Mouse (Mus musculus) C2C12 (cell line): ENCODE results near the gene Banp. TPM values are rescaled to one million over a fixed set of nuclear protein-coding genes. Genes with fewer than 3 reads are reported as not detected.

Experiments used
- H3K27me3 ChIP-seq: one replicate; pipeline ENCODE4 v1.6.1; 2011; ENCODE audit not compliant: control insufficient read depth, insufficient read depth, insufficient read length
- H3K36me3 ChIP-seq: one replicate; pipeline ENCODE4 v1.6.1; 2011; ENCODE audit not compliant: control insufficient read depth, insufficient read depth
- H3K4me3 ChIP-seq: one replicate; pipeline ENCODE4 v1.5.1; 2011; ENCODE audit warnings: mild to moderate bottlenecking, control low read depth; ENCODE audit not compliant: poor library complexity, insufficient read depth, severe bottlenecking
- H3K79me2 ChIP-seq: one replicate; pipeline ENCODE4 v1.6.1; 2011; ENCODE audit not compliant: control insufficient read depth, insufficient read depth
- H3K79me3 ChIP-seq: one replicate; pipeline ENCODE4 v1.6.1; 2011; ENCODE audit warnings: low read depth, control low read depth
- H3ac ChIP-seq: one replicate; pipeline ENCODE3; 2011; ENCODE audit warnings: low read depth; ENCODE audit not compliant: control insufficient read depth, insufficient read length
- CEBPB ChIP-seq: IDR thresholded peaks from one replicate; pipeline ENCODE4 v1.6.1; 2011; ENCODE audit warnings: low read depth, mild to moderate bottlenecking, control low read depth, moderate library complexity
- CTCF ChIP-seq: IDR thresholded peaks from one replicate; pipeline ENCODE4 v1.5.1; 2011; ENCODE audit not compliant: control insufficient read depth, insufficient read depth, insufficient read length
- FOSL1 ChIP-seq: IDR thresholded peaks from one replicate; pipeline ENCODE4 v1.8.0; 2011; ENCODE audit warnings: mild to moderate bottlenecking, low read length; ENCODE audit not compliant: poor library complexity, insufficient read depth, severe bottlenecking
- MAX ChIP-seq: IDR thresholded peaks from one replicate; pipeline ENCODE4 v1.6.1; 2011; ENCODE audit warnings: mild to moderate bottlenecking, control low read depth
- MYOD1 ChIP-seq: IDR thresholded peaks from one replicate; pipeline ENCODE4 v1.6.1; 2011; ENCODE audit warnings: low read depth; ENCODE audit not compliant: control insufficient read depth, insufficient read length
- MYOG ChIP-seq: IDR thresholded peaks from one replicate; pipeline ENCODE4 v1.6.1; 2011; ENCODE audit not compliant: control insufficient read depth, insufficient read length; ENCODE audit errors: extremely low read depth
- USF1 ChIP-seq: IDR thresholded peaks from one replicate; pipeline ENCODE4 v1.6.1; 2011; ENCODE audit warnings: low read depth, mild to moderate bottlenecking, control low read depth, moderate library complexity
- polyA plus RNA-seq: library from polyadenylated mRNA; unstranded; fragments of >200 nt; fragmentation: generic; extraction: Trizol; gene quantifications from one replicate; pipeline ENCODE4 v1.2.1, GENCODE M21; 2012; ENCODE audit warnings: missing spikeins

Gene Banp
- polyA plus RNA-seq, 1 experiment: 25.9 TPM

- Histone ChIP-seq H3K79me2 (no peaks in the 10 kb centered on the region), H3ac (no peak overlapping the region), H3K4me3 (no peak overlapping the region), H3K27me3 (no peaks in the 10 kb centered on the region), H3K79me3 (no peaks in the 10 kb centered on the region), H3K36me3 (peaks cover 26% of the 10 kb centered on the region)
- TF ChIP-seq CTCF (no peak), CEBPB (no peak), MAX (no peak), FOSL1 (no peak), USF1 (no peak), MYOG (no peak), MYOD1 (no peak)
These were observed 56.1 kb downstream of the Banp start for GRCm38 (mm10) chr8:122005422-122006204.

DNA sequence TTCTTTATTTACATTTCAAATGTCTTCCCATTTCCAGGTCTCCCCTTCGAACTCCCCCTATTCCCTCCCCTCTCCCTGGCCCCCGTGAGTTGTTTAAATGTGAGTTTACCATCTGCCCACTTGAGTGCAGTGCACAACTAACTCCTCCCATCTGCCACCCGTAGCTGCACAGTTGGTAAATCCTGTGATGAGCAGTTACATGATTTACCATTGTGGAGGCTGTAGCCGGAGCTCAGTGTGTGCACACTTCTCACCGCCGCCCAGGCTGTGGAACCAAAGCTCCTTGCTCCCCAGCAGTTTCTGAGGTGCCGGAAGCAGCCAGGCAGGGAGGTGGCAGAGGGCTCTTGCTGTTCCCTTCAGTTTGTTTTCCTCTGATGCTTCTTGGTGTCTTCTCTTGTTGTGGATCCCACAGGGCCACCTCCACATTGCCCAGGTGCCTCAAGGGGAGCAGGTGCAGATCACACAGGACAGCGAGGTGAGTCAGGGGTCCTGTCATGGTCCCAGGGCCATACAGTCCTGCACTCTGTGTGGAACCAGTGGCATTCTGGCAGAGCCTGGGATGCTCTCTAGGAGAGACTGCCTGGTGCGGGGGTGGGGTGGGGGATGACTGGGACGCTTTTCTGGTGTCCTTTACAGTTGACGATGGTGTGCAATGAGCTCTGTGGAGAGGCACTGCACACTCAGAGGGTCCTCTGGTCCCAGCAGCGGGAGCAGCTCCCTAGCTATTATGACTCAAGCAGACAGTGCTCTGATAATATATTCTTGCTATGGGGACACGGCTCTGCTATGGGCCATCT is 57.3 kb downstream of the Banp start:
- Histone ChIP-seq H3K79me2 (no peaks in the 10 kb centered on the region), H3K27me3 (no peaks in the 10 kb centered on the region), H3K79me3 (no peaks in the 10 kb centered on the region), H3K4me3 (no peak overlapping the region), H3ac (no peak overlapping the region), H3K36me3 (peaks cover 26% of the 10 kb centered on the region)
- no peak for TF ChIP-seq CTCF

DNA sequence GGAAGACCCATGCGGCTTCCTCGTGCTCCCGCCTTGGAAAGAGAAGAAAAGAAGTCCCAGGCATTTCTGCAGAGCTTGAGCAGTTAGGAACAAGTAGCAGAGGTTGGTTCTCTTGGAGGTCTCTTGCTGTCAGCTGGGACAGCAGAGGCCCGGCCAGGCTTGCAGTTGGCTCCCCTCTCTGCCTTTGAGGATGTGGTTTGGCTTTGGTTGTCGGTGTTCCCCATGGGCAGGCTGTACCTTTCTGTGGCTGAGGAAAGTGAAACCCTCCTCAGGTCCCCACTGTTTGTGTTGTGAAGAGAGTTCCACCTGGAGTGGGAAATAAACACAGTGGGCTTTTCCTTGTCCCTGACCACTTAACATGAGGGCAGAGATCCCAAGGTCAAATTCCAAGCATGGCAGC is 58.8 kb downstream of the Banp start:
- H3K27me3 ChIP-seq: no peaks in the 10 kb centered on the region
- no peaks in the 10 kb centered on the region for H3K79me3 ChIP-seq
- H3ac ChIP-seq: no peak overlapping the region
- peaks cover 20% of the 10 kb centered on the region for H3K36me3 ChIP-seq
- H3K4me3 ChIP-seq: no peak overlapping the region
- no peaks in the 10 kb centered on the region for H3K79me2 ChIP-seq
- TF ChIP-seq MYOG: no peak
- no peak for TF ChIP-seq CTCF
- TF ChIP-seq FOSL1: no peak
- no peak for TF ChIP-seq USF1
- TF ChIP-seq MYOD1: no peak
- TF ChIP-seq CEBPB: no peak
- no peak for TF ChIP-seq MAX

GRCm38 (mm10) chr8:122010638-122011037 is 61.1 kb downstream of the Banp start:
- no peak overlapping the region for H3K4me3 ChIP-seq
- H3K27me3 ChIP-seq: no peaks in the 10 kb centered on the region
- no peak for TF ChIP-seq MAX
- peak; percentile 29 for TF ChIP-seq FOSL1
- no peak for TF ChIP-seq CTCF
- TF ChIP-seq USF1: no peak
- no peak overlapping the region for H3ac ChIP-seq
- H3K36me3 ChIP-seq: peaks cover 23% of the 10 kb centered on the region
- H3K79me2 ChIP-seq: no peaks in the 10 kb centered on the region
- no peaks in the 10 kb centered on the region for H3K79me3 ChIP-seq

DNA sequence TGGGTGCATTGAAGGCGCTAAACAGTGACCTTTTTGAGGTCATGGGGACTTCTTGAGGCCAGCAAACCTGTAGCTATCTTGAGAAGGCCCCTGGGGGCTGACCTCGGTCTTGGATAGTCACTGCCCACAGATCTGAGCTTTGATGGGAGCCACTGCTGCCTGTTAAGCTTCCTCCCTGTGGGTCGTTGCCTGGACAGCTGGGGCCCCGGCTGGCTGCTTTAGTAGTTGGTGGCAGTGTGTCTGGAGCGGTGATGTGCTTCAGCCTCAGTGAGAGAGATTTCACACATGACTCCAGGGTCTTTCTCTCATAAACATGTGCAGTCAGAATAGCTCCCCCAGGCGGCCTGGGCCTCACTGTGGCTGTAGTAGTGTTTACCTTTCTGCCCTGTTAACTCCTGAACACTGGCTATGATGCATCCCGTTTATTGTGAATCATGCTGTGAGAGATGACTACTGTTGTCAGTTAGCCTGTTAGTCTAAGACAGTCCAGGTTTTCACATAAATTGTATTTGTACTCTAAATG is 61.6 kb downstream of the Banp start:
- H3K27me3 ChIP-seq: no peaks in the 10 kb centered on the region
- H3ac ChIP-seq: no peak overlapping the region
- H3K79me2 ChIP-seq: no peaks in the 10 kb centered on the region
- no peaks in the 10 kb centered on the region for H3K79me3 ChIP-seq
- H3K36me3 ChIP-seq: peaks cover 23% of the 10 kb centered on the region
- no peak for TF ChIP-seq CEBPB
- TF ChIP-seq CTCF: peak; percentile 25
- no peak overlapping the region for H3K4me3 ChIP-seq

DNA sequence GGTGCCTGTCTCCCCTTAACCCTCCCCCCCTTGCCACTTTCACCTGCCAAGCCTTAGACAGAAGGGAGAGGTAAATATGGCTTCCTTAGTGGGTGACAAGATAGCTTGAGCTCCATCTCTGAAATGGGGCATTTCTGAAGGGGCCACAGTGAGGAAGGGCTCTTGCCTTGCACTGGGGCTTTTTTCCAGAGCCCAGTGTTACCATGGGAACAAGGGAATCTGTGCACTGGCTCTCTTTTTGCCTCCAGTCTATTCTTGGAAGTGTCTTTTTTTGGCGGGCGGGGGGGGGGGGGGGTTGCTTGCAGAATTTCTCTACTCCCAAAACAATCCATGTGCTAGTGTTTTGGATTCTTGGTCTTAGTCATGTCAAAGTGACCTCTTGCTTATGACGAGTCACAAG is 65.1 kb downstream of the Banp start:
- no peaks in the 10 kb centered on the region for H3K79me2 ChIP-seq
- TF ChIP-seq CTCF: no peak
- no peak for TF ChIP-seq USF1
- no peak for TF ChIP-seq CEBPB
- no peak for TF ChIP-seq MAX
- TF ChIP-seq MYOG: no peak
- TF ChIP-seq MYOD1: no peak
- TF ChIP-seq FOSL1: no peak
- peaks cover 6% of the 10 kb centered on the region for H3K36me3 ChIP-seq
- H3K79me3 ChIP-seq: no peaks in the 10 kb centered on the region
- H3ac ChIP-seq: no peak overlapping the region
- H3K4me3 ChIP-seq: no peak overlapping the region
- H3K27me3 ChIP-seq: no peaks in the 10 kb centered on the region
